Mouse (Mus musculus): ENCODE results near the gene Tbc1d2b. TPM values are rescaled to one million over a fixed set of nuclear protein-coding genes. Genes with fewer than 3 reads are reported as not detected.

Tbc1d2b gene
- total RNA-seq, 2 experiments from 2014 or later: 14.1 to 14.2 TPM

- Histone ChIP-seq H3K27ac (no peak overlapping the region), H3K4me3 (peak overlapping the region; percentile 67)
- intact Hi-C loops (cut with DNase I): no loop called here
- TF ChIP-seq CTCF (IDR thresholded peaks at IDR 0.05): peak; percentile 43
- no peak for DNase-seq (ENCODE audit: extremely low spot score in 1 of 2, low spot score in 2 of 2)
Measured at GRCm38 (mm10) chr9:90162243-90162925, 108.2 kb downstream of the Tbc1d2b start.

Other genes with a start within 250 kb of the Tbc1d2b start
- gene Ctsh, start 216.7 kb downstream of the Tbc1d2b start, total RNA-seq (2021): 10 to 100 TPM; 14.1 to 18.9 TPM
- gene Morf4l1, start 156.0 kb downstream of the Tbc1d2b start, total RNA-seq (2021): 100 to 1,000 TPM; 422 to 465 TPM
- under 1 TPM; 0.29 to 0.63 TPM for gene Adamts7, start 107.7 kb downstream of the Tbc1d2b start, total RNA-seq (2021)